Mouse (Mus musculus) ES-E14 (cell line): Measurements from ENCODE around the gene Stx1a. TPM values are rescaled to one million over a fixed set of nuclear protein-coding genes. Genes with fewer than 3 reads are reported as not detected.

Experiments used
- DNase-seq: peaks from one replicate; pipeline ENCODE4 v3.0.0-alpha.2; 2013; ENCODE audit warnings: low read depth, low spot score
- H3K27ac ChIP-seq: 2 replicates; pipeline ENCODE4 v1.5.1; 2012; ENCODE audit warnings: low read depth, mild to moderate bottlenecking, low read length, moderate library complexity, mixed read lengths; ENCODE audit not compliant: poor library complexity, insufficient read depth, severe bottlenecking
- H3K36me3 ChIP-seq: 2 replicates; pipeline ENCODE4 v1.6.1; 2012; ENCODE audit warnings: mild to moderate bottlenecking, low read length, moderate library complexity, mixed read lengths; ENCODE audit not compliant: control insufficient read depth, poor library complexity, insufficient read depth, severe bottlenecking
- H3K4me1 ChIP-seq, 2 experiments: fragments of 150-350 bp in 1 of 2; sonication (generic) in 1 of 2; 2 replicates each; pipeline ENCODE4 v1.6.1; 2012; ENCODE audit warnings: low read length in 2 of 2, mild to moderate bottlenecking in 1 of 2, mixed read lengths in 1 of 2; ENCODE audit not compliant: control insufficient read depth in 2 of 2, insufficient read depth in 2 of 2, poor library complexity in 1 of 2
- H3K4me3 ChIP-seq, 2 experiments: fragments of 150-350 bp in 1 of 2; sonication (generic) in 1 of 2; 2 replicates each; pipeline ENCODE4 v1.5.1; 2012; ENCODE audit warnings: low read length in 2 of 2, low read depth in 1 of 2, mild to moderate bottlenecking in 1 of 2, mixed read lengths in 1 of 2; ENCODE audit not compliant: insufficient read depth in 1 of 2, poor library complexity in 1 of 2, severe bottlenecking in 1 of 2
- H3K9ac ChIP-seq: 2 replicates; pipeline ENCODE4 v1.6.1; 2012; ENCODE audit warnings: low read depth, mild to moderate bottlenecking, low read length, mixed read lengths; ENCODE audit not compliant: poor library complexity, insufficient read depth, severe bottlenecking
- H3K9me3 ChIP-seq: fragments of 150-350 bp; sonication (generic); 2 replicates; pipeline ENCODE4 v1.6.1; 2012; ENCODE audit warnings: low read depth, mild to moderate bottlenecking, low read length; ENCODE audit not compliant: control insufficient read depth, insufficient read depth
- CHD2 ChIP-seq: IDR thresholded peaks from 2 replicates; pipeline ENCODE4 v1.6.1; 2014; ENCODE audit warnings: mild to moderate bottlenecking, low read depth, low read length, inconsistent platforms
- HCFC1 ChIP-seq: IDR thresholded peaks from 2 replicates; pipeline ENCODE4 v1.6.1; 2012; ENCODE audit warnings: low read length, inconsistent platforms, borderline replicate concordance; ENCODE audit not compliant: insufficient read depth
- MAFK ChIP-seq: IDR thresholded peaks from 2 replicates; pipeline ENCODE4 v1.6.1; 2014; ENCODE audit warnings: mild to moderate bottlenecking, low read depth, low read length, inconsistent platforms; ENCODE audit not compliant: insufficient read depth
- ZC3H11A ChIP-seq: IDR thresholded peaks from 2 replicates; pipeline ENCODE4 v1.6.1; 2012; ENCODE audit warnings: low read depth, mild to moderate bottlenecking, inconsistent platforms, low read length, borderline replicate concordance
- ZNF384 ChIP-seq: IDR thresholded peaks from 2 replicates; pipeline ENCODE4 v1.6.1; 2012; ENCODE audit warnings: low read depth, low read length, inconsistent platforms
- in situ Hi-C, 2 experiments: fragments of 600-800 bp; cut with MboI; formaldehyde crosslinking; loops; one replicate each; pipeline ENCODE4 v1.15.1; 2025; ENCODE audit warnings: low sequenced_read_pairs in 2 of 2, inconsistent platforms in 1 of 2; ENCODE audit not compliant: unreplicated experiment in 2 of 2
- total RNA-seq: library from RNA; depleted of rRNA; stranded (reverse); fragments of 300-350 nt; gene quantifications from 2 replicates; pipeline ENCODE4 v1.2.3, GENCODE M21; 2012

Stx1a gene
- total RNA-seq, 1 experiment, result 9.5 TPM

DNA sequence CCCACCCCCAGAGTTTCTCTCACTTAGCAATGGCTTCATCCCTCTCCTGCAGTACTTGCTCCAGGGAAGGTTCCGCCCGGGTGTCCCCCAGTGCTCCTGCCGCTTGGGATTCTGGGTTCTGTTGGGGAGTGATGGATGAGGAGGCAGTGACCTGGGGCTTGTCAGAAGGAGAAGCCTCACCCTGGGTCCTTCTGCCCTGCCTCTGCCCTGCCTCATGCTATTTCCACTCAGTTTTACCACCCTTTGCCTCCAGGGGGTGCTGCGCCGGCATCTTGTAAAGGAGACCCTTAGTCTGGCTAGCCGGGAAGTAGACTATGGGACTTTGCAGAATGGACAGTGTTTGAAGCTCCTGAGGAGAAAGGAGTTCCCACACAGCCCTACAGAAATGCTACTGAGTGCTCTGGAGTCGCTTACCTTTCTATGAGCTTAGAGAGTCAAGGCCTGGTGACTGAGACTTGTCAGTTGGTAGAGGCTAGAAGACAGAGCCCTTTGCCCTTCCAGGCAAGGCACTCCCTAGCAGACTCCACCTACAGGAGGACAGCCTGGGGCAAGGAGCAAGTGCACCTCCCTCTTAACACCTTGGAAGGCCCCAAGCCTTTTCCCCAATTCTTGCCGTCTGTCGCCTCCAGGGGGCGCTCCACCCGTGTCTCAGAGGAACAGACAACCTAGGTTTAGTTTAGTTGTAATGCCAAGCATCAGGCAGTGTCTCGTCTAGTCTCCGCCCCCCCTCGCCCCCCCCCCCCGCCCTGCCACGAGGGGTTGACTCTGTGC, 10.4 kb upstream of the Stx1a start:
- Histone ChIP-seq H3K4me3 (peak overlapping the region; percentile 55), H3K9me3 (no peaks in the 10 kb centered on the region), H3K36me3 (peaks cover 9% of the 10 kb centered on the region; the same call in 1 of the 2 replicates), H3K27ac (peak overlapping the region; percentile 67), H3K4me1 (peaks cover 0 to 13% of the 10 kb centered on the region in 2 experiments; a peak in 1 of 4 replicates), H3K9ac (peak overlapping the region; percentile 30; the same call in 1 of the 2 replicates)
- no peak for TF ChIP-seq HCFC1
- TF ChIP-seq ZC3H11A, result no peak
- TF ChIP-seq CHD2, result no peak
- no peak for TF ChIP-seq MAFK
- TF ChIP-seq ZNF384, result no peak
- DNase-seq, result peak; percentile 97
- in situ Hi-C loops, result no loop called here

DNA sequence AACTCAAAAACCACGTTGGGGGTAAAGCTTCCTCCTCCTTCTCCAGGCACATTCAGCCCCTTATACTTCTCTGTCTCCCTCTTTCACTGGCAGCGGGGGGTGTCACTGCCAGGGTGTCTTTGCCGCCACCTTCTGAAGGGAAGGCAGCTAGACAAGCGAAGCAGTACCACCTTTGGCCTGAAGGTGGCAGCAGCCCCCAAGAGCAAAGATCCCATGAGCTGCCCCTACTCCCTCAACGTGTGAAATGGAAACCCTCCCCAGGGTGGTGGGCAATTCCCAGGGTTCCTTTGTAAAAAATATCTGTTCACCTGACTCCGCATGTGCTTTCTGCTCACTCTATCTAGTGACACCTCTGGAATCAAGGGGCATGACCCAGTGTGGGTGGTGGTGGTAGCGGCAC, 7.8 kb upstream of the Stx1a start:
- no peak overlapping the region for H3K27ac ChIP-seq
- peaks cover 9% of the 10 kb centered on the region; the same call in 1 of the 2 replicates for H3K36me3 ChIP-seq
- no peak overlapping the region for H3K9ac ChIP-seq
- in situ Hi-C loops, result no loop called here
- DNase-seq, result peak; percentile 69
- H3K9me3 ChIP-seq, result no peaks in the 10 kb centered on the region
- peaks cover 0 to 16% of the 10 kb centered on the region in 2 experiments; a peak in 1 of 4 replicates for H3K4me1 ChIP-seq
- TF ChIP-seq MAFK, result no peak
- TF ChIP-seq ZNF384, result no peak
- no peak for TF ChIP-seq CHD2
- no peak for TF ChIP-seq HCFC1
- TF ChIP-seq ZC3H11A, result no peak
- H3K4me3 ChIP-seq, result no peak overlapping the region

DNA sequence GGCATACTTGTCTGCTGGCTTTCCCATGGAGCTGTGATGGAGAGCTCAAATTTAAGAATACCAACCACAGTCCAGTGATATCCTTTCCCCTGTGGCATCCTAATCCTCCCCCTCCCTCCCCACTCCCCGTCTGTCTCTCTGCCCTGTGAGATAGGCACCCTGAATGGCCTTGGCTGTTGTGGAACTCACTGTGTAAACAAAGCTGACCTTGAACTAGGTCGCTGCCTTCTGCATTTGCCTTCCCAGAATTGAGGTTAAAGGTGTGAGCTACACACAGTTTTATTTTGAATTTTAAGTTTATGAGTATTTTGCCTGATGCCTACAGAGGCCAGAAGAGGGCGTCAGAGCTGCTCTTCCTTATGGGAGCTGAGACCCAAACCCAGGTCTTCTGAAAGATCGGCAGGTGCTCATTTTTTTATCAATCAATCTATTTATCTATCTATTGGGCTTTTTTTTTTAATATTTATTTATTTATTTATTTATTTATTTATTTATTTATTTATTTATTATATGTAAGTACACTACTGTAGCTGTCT, 7.0 kb upstream of the Stx1a start:
- Histone ChIP-seq H3K9me3 (no peaks in the 10 kb centered on the region), H3K9ac (no peak overlapping the region), H3K36me3 (peaks cover under 1% of the 10 kb centered on the region; the same call in 1 of the 2 replicates), H3K4me3 (no peak overlapping the region), H3K4me1 (peaks cover 0 to 8% of the 10 kb centered on the region in 2 experiments; a peak in 1 of 4 replicates), H3K27ac (no peak overlapping the region)
- no peak for TF ChIP-seq MAFK
- TF ChIP-seq HCFC1, result no peak
- no peak for TF ChIP-seq ZC3H11A
- TF ChIP-seq CHD2, result no peak
- no peak for DNase-seq
- in situ Hi-C loops, result no loop called here

DNA sequence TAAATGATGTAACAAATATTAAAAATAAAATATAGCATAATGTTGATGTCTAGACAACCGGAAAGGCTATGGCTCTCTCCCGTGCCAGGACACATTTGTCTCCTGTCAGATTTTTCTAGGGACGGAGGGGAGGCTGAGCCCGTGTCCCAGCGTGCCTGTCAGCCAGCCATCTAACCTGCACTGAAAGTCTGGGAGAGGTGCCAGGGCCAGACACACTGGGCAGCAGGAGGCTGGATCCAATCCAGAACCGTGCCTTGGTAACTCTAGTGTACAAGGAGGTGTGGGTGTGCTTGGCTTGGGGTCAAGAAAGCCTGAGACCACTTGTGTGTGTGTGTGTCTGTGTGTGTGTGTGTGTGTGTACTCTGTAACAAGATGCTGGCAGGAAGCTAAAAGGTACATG, 1.5 kb upstream of the Stx1a start:
- no peak overlapping the region for H3K9ac ChIP-seq
- H3K4me3 ChIP-seq, result no peak overlapping the region
- H3K9me3 ChIP-seq, result no peaks in the 10 kb centered on the region
- H3K27ac ChIP-seq, result no peak overlapping the region
- no peak for TF ChIP-seq CHD2
- TF ChIP-seq ZC3H11A, result no peak
- TF ChIP-seq ZNF384, result no peak
- no peak for TF ChIP-seq MAFK
- TF ChIP-seq HCFC1, result no peak
- DNase-seq, result no peak
- in situ Hi-C loops, result no loop called here
- no peaks in the 10 kb centered on the region for H3K36me3 ChIP-seq
- H3K4me1 ChIP-seq, result peaks cover 0 to 9% of the 10 kb centered on the region in 2 experiments; a peak in 3 of 4 replicates
